Mouse (Mus musculus): ENCODE measurements around the gene Rnf31. TPM values are rescaled to one million over a fixed set of nuclear protein-coding genes. Genes with fewer than 3 reads are reported as not detected.
A peak's percentile ranks its signal among the peaks of the same experiment; 100 is the strongest.

Rnf31 gene
- polyA plus RNA-seq, 1 experiment from 2014 or later: 18.1 TPM

- Histone ChIP-seq H3K9me3 (ENCODE audit: control insufficient read depth, low read length) (no peaks in the 10 kb centered on the region), H3K4me2 (ENCODE audit: low read depth, low read length) (peak overlapping the region; percentile 91), H3K4me1 (replicated peaks; ENCODE audit: control insufficient read depth, insufficient read depth, low read length) (peaks cover 20% of the 10 kb centered on the region), H3K27ac (ENCODE audit: low read length) (0 out of 2 replicates have a peak overlapping the region, but pooled peaks have one; percentile 17), H3K4me3 (ENCODE audit: low read length) (no peak overlapping the region), H3K9ac (ENCODE audit: low read length) (no peak overlapping the region), H3K36me3 (ENCODE audit: control insufficient read depth, insufficient read depth, low read length) (peaks cover 1% of the 10 kb centered on the region; the same call in 1 of the 2 replicates), H3K27me3 (ENCODE audit: control insufficient read depth, insufficient read depth, low read depth, low read length) (no peaks in the 10 kb centered on the region)
- WGBS: 46% methylated on average over 6 of the region's 6 CpGs
- no peak for ATAC-seq (ENCODE audit: low read depth)
These were observed 32.6 kb upstream of the Rnf31 start for GRCm38 (mm10) chr14:55558740-55559448.

DNA sequence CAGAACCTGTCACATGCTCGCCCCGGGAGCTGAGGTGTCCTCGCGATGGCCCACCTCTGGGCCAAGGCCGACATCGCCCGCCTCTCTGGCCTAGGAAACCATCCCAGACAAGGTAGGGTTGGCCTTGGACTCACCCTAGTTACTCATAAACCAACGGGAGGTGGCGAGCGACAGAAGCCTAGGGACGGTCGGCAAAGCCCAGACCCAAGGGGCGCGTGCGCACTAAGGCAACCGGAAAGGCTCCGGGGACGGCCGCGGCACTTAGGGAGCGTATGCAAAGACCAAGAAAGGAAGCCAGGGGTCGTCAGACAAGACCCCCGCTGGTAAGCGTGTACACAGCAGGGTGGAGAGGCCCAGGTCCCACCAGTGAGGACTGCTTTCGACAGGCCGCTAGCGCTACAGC is 31.7 kb upstream of the Rnf31 start, which contains the start of gene Dcaf11:
TSS of gene Dcaf11 (plus strand) at position 208 of the 403 bp plus-strand sequence.
- Histone ChIP-seq H3K36me3 (ENCODE audit: control insufficient read depth, insufficient read depth, low read length) (peaks cover 10% of the 10 kb centered on the region), H3K4me2 (ENCODE audit: low read depth, low read length) (peak within 1 kb of the TSS; percentile 91), H3K27me3 (ENCODE audit: control insufficient read depth, insufficient read depth, low read depth, low read length) (no peaks in the 10 kb centered on the region), H3K9me3 (ENCODE audit: control insufficient read depth, low read length) (no peaks in the 10 kb centered on the region), H3K9ac (ENCODE audit: low read length) (peak within 1 kb of the TSS; percentile 87), H3K4me1 (replicated peaks; ENCODE audit: control insufficient read depth, insufficient read depth, low read length) (peaks cover 20% of the 10 kb centered on the region), H3K27ac (ENCODE audit: low read length) (peak within 1 kb of the TSS; percentile 100), H3K4me3 (ENCODE audit: low read length) (peak within 1 kb of the TSS; percentile 83)
- ATAC-seq (ENCODE audit: low read depth): peak; percentile 78
- under 1% methylated on average over 27 of the region's 27 CpGs for WGBS

DNA sequence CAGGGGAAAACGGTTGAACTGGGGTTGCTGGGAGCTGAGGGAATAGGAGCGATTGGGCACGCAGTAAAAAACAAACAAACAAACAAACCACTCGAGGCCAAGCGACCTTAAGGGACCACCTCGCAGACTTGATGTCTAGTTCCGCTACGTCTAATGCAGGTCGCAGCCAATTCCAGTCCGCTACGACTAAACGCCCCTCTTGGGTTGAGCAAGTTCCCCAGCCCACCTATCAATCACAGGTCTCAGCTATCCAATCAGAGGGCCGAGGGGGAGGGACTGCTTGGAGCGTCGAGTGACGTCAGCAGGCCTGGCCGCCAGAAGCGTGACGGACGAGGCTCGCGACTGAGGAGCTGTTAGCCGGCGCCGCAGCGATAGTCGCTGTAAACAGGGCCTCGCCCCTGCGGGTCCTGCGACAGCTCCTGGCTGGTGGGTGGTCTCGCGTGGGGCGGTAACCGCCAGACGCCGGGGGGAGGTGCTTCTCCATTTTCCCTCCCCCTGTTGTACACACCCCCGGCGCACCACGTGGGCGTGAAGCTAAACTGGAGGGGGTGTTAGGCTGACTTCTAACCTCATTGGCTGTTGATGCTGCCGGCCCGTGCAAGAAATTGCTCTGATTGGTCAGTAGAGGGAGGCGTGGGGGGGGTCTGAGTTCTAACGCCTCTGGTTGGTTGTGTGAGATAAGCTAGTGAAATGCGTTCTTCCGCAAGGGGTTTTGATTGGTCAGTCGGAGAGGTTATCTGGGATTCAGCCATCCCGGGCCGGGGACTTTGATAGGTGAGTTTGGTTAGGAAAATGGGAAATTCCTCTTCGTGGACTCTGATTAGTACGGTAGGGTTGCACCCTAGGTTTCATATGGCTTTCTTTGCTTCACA is 31.1 kb upstream of the Rnf31 start, which contains the start of gene A730061H03Rik:
TSS of gene A730061H03Rik (minus strand) at position 205 of the 872 bp plus-strand sequence.
- Histone ChIP-seq H3K27me3 (ENCODE audit: control insufficient read depth, insufficient read depth, low read depth, low read length) (no peaks in the 10 kb centered on the region), H3K4me1 (replicated peaks; ENCODE audit: control insufficient read depth, insufficient read depth, low read length) (peaks cover 20% of the 10 kb centered on the region), H3K36me3 (ENCODE audit: control insufficient read depth, insufficient read depth, low read length) (peaks cover 14% of the 10 kb centered on the region), H3K9me3 (ENCODE audit: control insufficient read depth, low read length) (no peaks in the 10 kb centered on the region), H3K4me3 (ENCODE audit: low read length) (peak within 1 kb of the TSS; percentile 83), H3K4me2 (ENCODE audit: low read depth, low read length) (peak within 1 kb of the TSS; percentile 91), H3K9ac (ENCODE audit: low read length) (peak within 1 kb of the TSS; percentile 87), H3K27ac (ENCODE audit: low read length) (peak within 1 kb of the TSS; percentile 100)
- under 1% methylated on average over 51 of the region's 51 CpGs for WGBS
- ATAC-seq (ENCODE audit: low read depth): peak; percentile 95

GRCm38 (mm10) chr14:55561860-55562259 is 29.6 kb upstream of the Rnf31 start:
- peak overlapping the region; percentile 91 for H3K4me2 ChIP-seq (ENCODE audit: low read depth, low read length)
- ATAC-seq (ENCODE audit: low read depth): no peak

GRCm38 (mm10) chr14:55563249-55563648 is 28.3 kb upstream of the Rnf31 start:
- 89% methylated on average over 11 of the region's 11 CpGs for WGBS
- Histone ChIP-seq H3K4me2 (ENCODE audit: low read depth, low read length) (no peak overlapping the region), H3K27ac (ENCODE audit: low read length) (no peak overlapping the region), H3K36me3 (ENCODE audit: control insufficient read depth, insufficient read depth, low read length) (peaks cover 31% of the 10 kb centered on the region), H3K4me1 (replicated peaks; ENCODE audit: control insufficient read depth, insufficient read depth, low read length) (peaks cover 13% of the 10 kb centered on the region), H3K9ac (ENCODE audit: low read length) (no peak overlapping the region), H3K9me3 (ENCODE audit: control insufficient read depth, low read length) (no peaks in the 10 kb centered on the region), H3K4me3 (ENCODE audit: low read length) (no peak overlapping the region), H3K27me3 (ENCODE audit: control insufficient read depth, insufficient read depth, low read depth, low read length) (no peaks in the 10 kb centered on the region)
- ATAC-seq (ENCODE audit: low read depth): no peak

More at GRCm38 (mm10) chr14:55561860-55562259, 29.6 kb upstream of the Rnf31 start:
- no peak overlapping the region for H3K9ac ChIP-seq (ENCODE audit: low read length)
- peaks cover 25% of the 10 kb centered on the region for H3K36me3 ChIP-seq (ENCODE audit: control insufficient read depth, insufficient read depth, low read length)
- no peaks in the 10 kb centered on the region for H3K27me3 ChIP-seq (ENCODE audit: control insufficient read depth, insufficient read depth, low read depth, low read length)
- peak overlapping the region; percentile 83 for H3K4me3 ChIP-seq (ENCODE audit: low read length)
- H3K4me1 ChIP-seq (replicated peaks; ENCODE audit: control insufficient read depth, insufficient read depth, low read length): peaks cover 17% of the 10 kb centered on the region
- WGBS: 67% methylated on average over 10 of the region's 10 CpGs
- H3K9me3 ChIP-seq (ENCODE audit: control insufficient read depth, low read length): no peaks in the 10 kb centered on the region
- no peak overlapping the region for H3K27ac ChIP-seq (ENCODE audit: low read length)

GRCm38 (mm10) chr14:55565748-55566147 is 25.8 kb upstream of the Rnf31 start:
- no peak overlapping the region for H3K4me3 ChIP-seq (ENCODE audit: low read length)
- no peak for ATAC-seq (ENCODE audit: low read depth)
- H3K4me2 ChIP-seq (ENCODE audit: low read depth, low read length): no peak overlapping the region
- H3K9me3 ChIP-seq (ENCODE audit: control insufficient read depth, low read length): no peaks in the 10 kb centered on the region
- H3K4me1 ChIP-seq (replicated peaks; ENCODE audit: control insufficient read depth, insufficient read depth, low read length): peaks cover 13% of the 10 kb centered on the region
- 66% methylated on average over 3 of the region's 3 CpGs for WGBS
- H3K27ac ChIP-seq (ENCODE audit: low read length): no peak overlapping the region
- H3K27me3 ChIP-seq (ENCODE audit: control insufficient read depth, insufficient read depth, low read depth, low read length): no peaks in the 10 kb centered on the region
- H3K36me3 ChIP-seq (ENCODE audit: control insufficient read depth, insufficient read depth, low read length): peaks cover 31% of the 10 kb centered on the region
- H3K9ac ChIP-seq (ENCODE audit: low read length): no peak overlapping the region

- H3K4me3 ChIP-seq (ENCODE audit: low read length): no peak overlapping the region
- H3K36me3 ChIP-seq (ENCODE audit: control insufficient read depth, insufficient read depth, low read length): peaks cover 31% of the 10 kb centered on the region
- no peak overlapping the region for H3K9ac ChIP-seq (ENCODE audit: low read length)
- H3K4me1 ChIP-seq (replicated peaks; ENCODE audit: control insufficient read depth, insufficient read depth, low read length): no peaks in the 10 kb centered on the region
- no peak for ATAC-seq (ENCODE audit: low read depth)
- 75% methylated on average over 3 of the region's 3 CpGs for WGBS
- H3K27me3 ChIP-seq (ENCODE audit: control insufficient read depth, insufficient read depth, low read depth, low read length): no peaks in the 10 kb centered on the region
- H3K4me2 ChIP-seq (ENCODE audit: low read depth, low read length): no peak overlapping the region
- H3K9me3 ChIP-seq (ENCODE audit: control insufficient read depth, low read length): no peaks in the 10 kb centered on the region
- no peak overlapping the region for H3K27ac ChIP-seq (ENCODE audit: low read length)
These were observed 24.0 kb upstream of the Rnf31 start for GRCm38 (mm10) chr14:55567496-55567895.

DNA sequence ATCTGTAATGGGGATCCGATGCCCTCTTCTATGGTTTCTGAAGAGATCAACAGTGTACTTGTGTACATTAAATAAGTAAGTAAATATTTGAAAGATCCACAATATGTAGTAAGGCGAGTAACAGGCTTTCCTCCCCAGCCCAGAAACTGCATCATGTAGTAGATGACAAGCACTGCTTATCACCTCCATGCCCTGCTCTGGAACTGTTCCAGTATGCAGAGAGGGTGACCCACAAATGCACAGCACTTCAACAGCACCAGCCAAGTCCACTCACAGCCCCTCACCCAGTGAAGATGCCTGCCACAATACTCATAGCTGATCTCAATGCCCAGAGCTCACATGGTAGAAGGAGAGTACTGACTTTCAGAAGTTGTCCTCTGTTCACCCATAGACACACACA is 20.9 kb upstream of the Rnf31 start:
- Histone ChIP-seq H3K9ac (ENCODE audit: low read length) (no peak overlapping the region), H3K4me2 (ENCODE audit: low read depth, low read length) (no peak overlapping the region), H3K27me3 (ENCODE audit: control insufficient read depth, insufficient read depth, low read depth, low read length) (no peaks in the 10 kb centered on the region), H3K36me3 (ENCODE audit: control insufficient read depth, insufficient read depth, low read length) (peaks cover 15% of the 10 kb centered on the region), H3K4me1 (replicated peaks; ENCODE audit: control insufficient read depth, insufficient read depth, low read length) (peaks cover 4% of the 10 kb centered on the region; the same call in 1 of the 2 replicates), H3K9me3 (ENCODE audit: control insufficient read depth, low read length) (no peaks in the 10 kb centered on the region), H3K4me3 (ENCODE audit: low read length) (no peak overlapping the region), H3K27ac (ENCODE audit: low read length) (no peak overlapping the region)
- no peak for ATAC-seq (ENCODE audit: low read depth)
- 66% methylated on average over 2 of the region's 2 CpGs for WGBS

- ATAC-seq (ENCODE audit: low read depth): no peak
- H3K9ac ChIP-seq (ENCODE audit: low read length): no peak overlapping the region
- no peak overlapping the region for H3K4me2 ChIP-seq (ENCODE audit: low read depth, low read length)
- no peak overlapping the region for H3K4me3 ChIP-seq (ENCODE audit: low read length)
- peaks cover 9% of the 10 kb centered on the region for H3K4me1 ChIP-seq (replicated peaks; ENCODE audit: control insufficient read depth, insufficient read depth, low read length)
- no peaks in the 10 kb centered on the region for H3K9me3 ChIP-seq (ENCODE audit: control insufficient read depth, low read length)
- H3K27me3 ChIP-seq (ENCODE audit: control insufficient read depth, insufficient read depth, low read depth, low read length): no peaks in the 10 kb centered on the region
- peaks cover 6% of the 10 kb centered on the region for H3K36me3 ChIP-seq (ENCODE audit: control insufficient read depth, insufficient read depth, low read length)
- no peak overlapping the region for H3K27ac ChIP-seq (ENCODE audit: low read length)
These were observed 19.7 kb upstream of the Rnf31 start for GRCm38 (mm10) chr14:55571760-55572159.
